17 mouse cellular contexts compared by ENCODE assay signal in the genomic region with DNA sequence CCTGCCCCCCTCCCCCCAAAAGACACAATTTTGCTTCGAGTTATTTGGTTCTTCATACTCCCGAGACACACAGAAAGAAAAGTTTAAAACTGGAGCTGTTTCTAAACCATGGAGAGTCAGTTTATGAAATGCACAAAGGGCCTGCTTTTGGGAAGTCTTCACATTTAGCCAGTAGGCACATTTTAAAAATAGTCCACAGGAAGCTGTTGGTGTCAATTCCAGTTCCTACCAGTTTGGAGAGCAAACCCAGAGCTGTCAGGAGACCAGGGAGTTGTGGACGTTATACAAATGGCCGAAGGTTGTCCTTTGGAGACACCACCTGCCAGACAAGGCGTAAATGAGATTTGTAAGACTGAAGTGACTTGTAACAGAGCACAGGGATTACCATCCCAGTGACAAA. TPM values are rescaled to one million over a fixed set of nuclear protein-coding genes. Genes with fewer than 3 reads are reported as not detected.
DNase-seq lines count a peak whose midpoint lies in the region; ATAC-seq and TF ChIP-seq lines count a peak whose summit lies in the region.
"Had no signal": no experiment of that assay in that cellular context is flagged by ENCODE, and none has a peak within 500 bp of the region (broad histone marks: within the 10 kb centered on the region; RNA-seq: fewer than 3 reads in every experiment).

No protein-coding gene starts in this region.

- DNase-seq in frontal cortex, postnatal 36 days (ENCODE audit: low spot score in 2 of 2), result peak; percentile 3 to 5
- DNase-seq in frontal cortex, postnatal 14 days (ENCODE audit: low spot score in 2 of 2), result no peak
- no peak for DNase-seq in left cerebral cortex, adult 2 months (ENCODE audit: extremely low spot score in 1 of 2, low spot score in 2 of 2)
- DNase-seq in left cerebral cortex, postnatal 36 days (ENCODE audit: low spot score in 2 of 2), result no peak
- DNase-seq in skeletal muscle tissue, adult 2 months (ENCODE audit: low read depth, low spot score), result peak; percentile 22
- no peak for DNase-seq in natural killer cell, adult 2 months (ENCODE audit: low spot score in 2 of 2)
- DNase-seq in B cell, adult 2 months, result no peak
- DNase-seq: adrenal gland, postnatal 36 days; cerebellum, adult 11-12 months; kidney, adult 9 months; lung, postnatal 4 days; thymus, postnatal 14 days had no signal

- peak; percentile 46 for ATAC-seq in common myeloid progenitor, adult 5-6 weeks (replicated peaks; ENCODE audit: low read depth, poor library complexity, severe bottlenecking)
- ATAC-seq: forebrain, embryonic 16.5 days; midbrain, embryonic 16.5 days had no signal

- intact Hi-C loops in left cerebral cortex, adult 2 months (cut with DNase I), result no loop called here
- intact Hi-C loops in left cerebral cortex, postnatal 36 days (cut with DNase I), result no loop called here

- H3K27ac ChIP-seq in left cerebral cortex, adult 2 months, result 0 out of 2 replicates have a peak overlapping the region, but pooled peaks have one; percentile 7
- H3K27ac ChIP-seq: liver, embryonic 14.5 days; neural tube, embryonic 12.5 days had no signal

- H3K4me3 ChIP-seq in left cerebral cortex, adult 2 months, result no peak overlapping the region
- H3K4me3 ChIP-seq: neural tube, embryonic 12.5 days had no signal

- TF ChIP-seq CTCF in left cerebral cortex, adult 2 months (IDR thresholded peaks at IDR 0.05), result no peak

RNA-seq across cellular contexts. Expression of a gene that starts 20.3 kb away (rescaled TPM):
- 1 to 10 TPM; 2.8 to 5.4 TPM for total RNA-seq in left cerebral cortex, adult 2 months (2021)
- total RNA-seq in left cerebral cortex, postnatal 36 days (2021), result 1 to 10 TPM; 3.9 to 4.1 TPM
- 2.0 and 2.6 TPM in 2 replicates for total RNA-seq in common myeloid progenitor, adult 5-6 weeks (2017)

Comparison
In these comparisons a context has a peak if more than half of its experiments do, and no peak if none do; other contexts are left out.
1. DNase-seq: peak in frontal cortex, postnatal 36 days (2 of 2) and skeletal muscle tissue, adult 2 months (single experiment); none in frontal cortex, postnatal 14 days (0 of 2), left cerebral cortex, adult 2 months (0 of 2), left cerebral cortex, postnatal 36 days (0 of 2), natural killer cell, adult 2 months (0 of 2) and B cell, adult 2 months (0 of 2).